Mouse (Mus musculus): ENCODE results near the gene Gm44511. TPM values are rescaled to one million over a fixed set of nuclear protein-coding genes. Genes with fewer than 3 reads are reported as not detected.
"Not testable (repeated sequence)": the region's sequence is repeated elsewhere in the genome, so short reads cannot be mapped to it uniquely, and the experiment has no call there.

Gene Gm44511
- total RNA-seq, 2 experiments from 2014 or later: not detected

DNA sequence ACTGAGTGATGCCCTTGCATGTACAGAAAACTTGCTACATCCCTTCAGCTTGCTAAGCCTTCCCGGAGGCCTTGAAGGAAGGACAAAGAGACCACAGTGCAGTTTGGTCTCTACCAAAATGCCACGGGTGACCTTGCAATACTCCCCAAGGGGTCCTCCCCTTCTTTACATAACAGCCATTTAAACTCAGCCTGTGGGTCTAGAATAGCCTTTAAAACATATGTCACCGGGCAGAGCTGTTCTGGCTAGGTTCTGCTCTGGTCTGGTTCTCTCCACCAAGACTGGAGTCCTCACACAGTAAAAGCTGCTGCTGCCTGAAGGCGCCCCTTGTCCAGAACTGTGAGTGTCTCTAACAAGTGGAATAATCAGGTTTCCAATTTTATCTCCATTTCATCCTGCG lies 25.4 kb downstream of the Gm44511 start:
- ATAC-seq (replicated peaks; ENCODE audit: poor library complexity): not testable (repeated sequence)

DNA sequence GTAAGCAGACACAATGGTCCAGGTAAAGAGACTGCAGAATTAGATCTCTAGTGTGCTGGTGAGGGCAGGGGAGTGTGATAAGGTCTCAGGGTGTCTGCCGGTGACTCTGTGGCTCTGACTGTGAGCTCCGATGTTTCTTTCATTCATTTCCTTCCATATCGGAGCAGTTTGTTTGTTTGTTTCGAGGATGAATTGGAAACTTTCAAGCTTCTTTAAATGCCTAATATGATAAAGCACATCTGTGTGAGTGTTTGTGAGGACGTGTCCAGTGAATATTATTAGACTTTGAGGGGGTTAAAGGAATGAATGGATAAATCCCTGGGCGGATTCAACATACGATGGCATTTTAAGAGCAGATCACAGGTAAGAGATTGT lies 26.2 kb downstream of the Gm44511 start:
- no peak for ATAC-seq (replicated peaks; ENCODE audit: poor library complexity)

- peak; percentile 56 for ATAC-seq (replicated peaks; ENCODE audit: poor library complexity)
These were observed 26.8 kb downstream of the Gm44511 start for GRCm38 (mm10) chr6:128799144-128799895.

- ATAC-seq (replicated peaks; ENCODE audit: poor library complexity): peak; percentile 15
These were observed 27.4 kb downstream of the Gm44511 start for GRCm38 (mm10) chr6:128798772-128799143.

- ATAC-seq (replicated peaks; ENCODE audit: poor library complexity): peak; percentile 9; the same call in 1 of the 2 replicates
These were observed 28.0 kb downstream of the Gm44511 start for GRCm38 (mm10) chr6:128797936-128798771.

DNA sequence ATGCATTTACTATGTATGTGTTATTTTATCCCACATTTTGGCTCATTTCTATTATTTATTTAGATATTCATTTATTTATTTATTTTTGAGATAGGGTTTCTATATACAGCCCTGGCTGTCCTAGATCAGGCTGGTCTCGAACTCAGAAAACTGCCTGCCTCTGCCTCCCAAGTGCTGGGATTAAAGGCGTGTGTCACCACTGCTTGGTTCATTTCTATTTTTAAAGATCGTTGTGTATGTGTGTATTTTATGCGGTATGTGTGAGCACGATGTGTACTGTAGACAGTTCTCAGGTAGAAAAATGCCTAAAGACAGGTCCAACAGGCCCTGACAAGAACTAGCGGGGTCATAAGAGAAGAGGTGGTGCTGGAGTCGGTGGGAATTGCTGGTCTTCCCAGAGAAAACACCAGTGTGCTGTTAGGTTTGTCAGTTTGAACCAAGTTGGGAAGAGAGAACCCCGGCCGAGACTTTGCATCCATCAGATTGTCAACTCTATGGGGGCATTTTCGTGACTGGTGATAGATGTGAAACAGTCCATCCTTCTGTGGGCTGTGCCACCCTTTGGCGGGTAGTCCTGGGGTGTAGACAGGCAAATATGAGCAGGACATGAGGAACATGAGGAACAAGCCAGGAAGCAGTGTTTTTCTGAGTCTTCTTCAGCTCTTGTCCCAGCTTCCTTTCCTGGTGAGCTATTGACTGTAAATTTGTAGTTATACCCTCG lies 28.8 kb downstream of the Gm44511 start:
- no peak for ATAC-seq (replicated peaks; ENCODE audit: poor library complexity)

- ATAC-seq (replicated peaks; ENCODE audit: poor library complexity): peak; percentile 16
These were observed 29.7 kb downstream of the Gm44511 start for GRCm38 (mm10) chr6:128796321-128796955.

GRCm38 (mm10) chr6:128793734-128794133 lies 32.4 kb downstream of the Gm44511 start:
- ATAC-seq (replicated peaks; ENCODE audit: poor library complexity): no peak

GRCm38 (mm10) chr6:128790491-128790994 lies 35.6 kb downstream of the Gm44511 start:
- not testable (repeated sequence) for ATAC-seq (replicated peaks; ENCODE audit: poor library complexity)

DNA sequence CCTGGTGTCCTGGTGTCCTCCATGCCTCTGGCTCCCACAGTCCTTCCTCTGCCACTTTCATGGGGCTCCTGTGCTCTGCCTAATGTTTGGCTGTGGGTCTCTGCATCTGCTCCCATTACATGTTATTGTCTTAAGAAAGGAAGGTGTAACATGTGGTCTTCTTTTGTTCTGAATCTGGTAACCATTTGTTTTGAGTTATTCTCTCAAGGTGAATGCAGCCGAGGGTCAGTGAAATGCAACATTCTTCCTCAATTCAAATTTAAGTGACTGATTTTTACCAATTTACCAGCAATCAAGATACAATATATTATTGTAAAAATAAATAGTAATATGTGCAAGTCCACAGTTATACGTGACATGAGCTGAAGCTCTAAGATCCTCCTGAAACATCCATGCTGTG lies 37.0 kb downstream of the Gm44511 start, which contains the start of gene Klrb1c:
TSS of gene Klrb1c (minus strand) at position 101 of the 400 bp plus-strand sequence.
- ATAC-seq (replicated peaks; ENCODE audit: poor library complexity): no peak

GRCm38 (mm10) chr6:128788517-128788916 lies 37.6 kb downstream of the Gm44511 start:
- ATAC-seq (replicated peaks; ENCODE audit: poor library complexity): peak; percentile 35

- ATAC-seq (replicated peaks; ENCODE audit: poor library complexity): peak; percentile 60
These were observed 39.7 kb downstream of the Gm44511 start for GRCm38 (mm10) chr6:128786396-128786795.

- no peak for ATAC-seq (replicated peaks; ENCODE audit: poor library complexity)
These were observed 56.4 kb downstream of the Gm44511 start for GRCm38 (mm10) chr6:128769481-128770253.

DNA sequence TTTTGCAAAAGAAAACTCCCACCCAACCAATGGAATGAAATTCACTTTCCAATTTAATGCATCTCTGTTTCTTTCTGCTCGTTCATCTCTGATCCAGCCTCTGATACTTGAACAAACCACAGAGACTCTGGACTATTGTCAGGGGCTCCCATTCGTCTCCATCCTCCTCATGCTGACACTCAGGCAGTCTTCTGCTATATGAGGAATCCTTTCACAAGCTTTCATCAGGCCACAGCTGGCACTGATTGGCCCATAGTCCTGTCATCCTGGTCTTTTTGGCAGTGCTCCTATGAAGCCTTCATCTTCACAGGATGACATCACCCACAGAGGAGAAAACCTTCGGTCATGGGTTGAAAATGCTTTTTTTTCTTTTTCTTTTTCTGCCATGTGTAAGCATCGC lies 58.1 kb downstream of the Gm44511 start:
- no peak for ATAC-seq (replicated peaks; ENCODE audit: poor library complexity)

- peak; percentile 71 for ATAC-seq (replicated peaks; ENCODE audit: poor library complexity)
These were observed 59.4 kb downstream of the Gm44511 start for GRCm38 (mm10) chr6:128766486-128767254.

- no peak for ATAC-seq (replicated peaks; ENCODE audit: poor library complexity)
These were observed 60.9 kb downstream of the Gm44511 start for GRCm38 (mm10) chr6:128765211-128765610.

- no peak for ATAC-seq (replicated peaks; ENCODE audit: poor library complexity)
These were observed 61.5 kb downstream of the Gm44511 start for GRCm38 (mm10) chr6:128764598-128764997.

GRCm38 (mm10) chr6:128763736-128764523 lies 62.2 kb downstream of the Gm44511 start:
- ATAC-seq (replicated peaks; ENCODE audit: poor library complexity): peak; percentile 64
